Mouse (Mus musculus) limb, embryonic 11.5 days (tissue): ENCODE results near the gene Actr10. TPM values are rescaled to one million over a fixed set of nuclear protein-coding genes. Genes with fewer than 3 reads are reported as not detected.

ENCODE experiments used
- ATAC-seq: fragments of 200-750 bp; cut with Nextera tagmentation; 2 replicates; pipeline ENCODE4 v1.8.0; 2017; ENCODE audit warnings: low read depth; ENCODE audit not compliant: insufficient number of reproducible peaks, low FRiP score, low TSS enrichment
- DNase-seq: peaks from one replicate; pipeline ENCODE4 v3.0.0-alpha.2; 2015; ENCODE audit warnings: low spot score
- H3K27ac ChIP-seq: fragments of 300-500 bp; sonication (generic); replicated peaks from 2 replicates; pipeline ENCODE4 v1.5.1; 2014; ENCODE audit warnings: low read depth, mild to moderate bottlenecking, low read length
- H3K27me3 ChIP-seq: fragments of 300-500 bp; sonication (generic); 2 replicates; pipeline ENCODE4 v1.6.1; 2014; ENCODE audit warnings: mild to moderate bottlenecking, low read length, mixed read lengths; ENCODE audit not compliant: control insufficient read depth, insufficient read depth
- H3K36me3 ChIP-seq: fragments of 300-500 bp; sonication (generic); 2 replicates; pipeline ENCODE4 v1.6.1; 2014; ENCODE audit warnings: mild to moderate bottlenecking, low read length, moderate library complexity, mixed read lengths; ENCODE audit not compliant: control insufficient read depth, insufficient read depth
- H3K4me1 ChIP-seq: fragments of 300-500 bp; sonication (generic); 2 replicates; pipeline ENCODE4 v1.6.1; 2014; ENCODE audit warnings: low read length, mixed read lengths; ENCODE audit not compliant: control insufficient read depth, insufficient read depth
- H3K4me2 ChIP-seq: fragments of 300-500 bp; sonication (generic); 2 replicates; pipeline ENCODE4 v1.6.1; 2014; ENCODE audit warnings: low read depth, mild to moderate bottlenecking, moderate library complexity; ENCODE audit not compliant: severe bottlenecking
- H3K4me3 ChIP-seq: fragments of 300-500 bp; sonication (generic); 2 replicates; pipeline ENCODE4 v1.5.1; 2014; ENCODE audit warnings: low read depth, low read length
- H3K9ac ChIP-seq: fragments of 300-500 bp; sonication (generic); 2 replicates; pipeline ENCODE4 v1.6.1; 2014; ENCODE audit warnings: mild to moderate bottlenecking, low read length
- H3K9me3 ChIP-seq: fragments of 300-500 bp; sonication (generic); 2 replicates; pipeline ENCODE4 v1.6.1; 2016; ENCODE audit warnings: low read length; ENCODE audit not compliant: control insufficient read depth
- WGBS: fragments of 180-500 bp; shearing (Covaris S2); extraction: QIAGEN DNeasy Blood & Tissue Kit; methylation state at CpG from one replicate; pipeline ENCODE4 v1.1.7; 2014; 5-methylcytosine and 5-hydroxymethylcytosine counted together
- polyA plus RNA-seq: library from polyadenylated mRNA; unstranded; fragments of >200 nt; fragmentation: Nextera tagmentation; extraction: Ambion mirVana; gene quantifications from 2 replicates; pipeline ENCODE4 v1.2.1, GENCODE M21; 2014

Gene Actr10
- polyA plus RNA-seq, 1 experiment from 2014 or later: 287 TPM

DNA sequence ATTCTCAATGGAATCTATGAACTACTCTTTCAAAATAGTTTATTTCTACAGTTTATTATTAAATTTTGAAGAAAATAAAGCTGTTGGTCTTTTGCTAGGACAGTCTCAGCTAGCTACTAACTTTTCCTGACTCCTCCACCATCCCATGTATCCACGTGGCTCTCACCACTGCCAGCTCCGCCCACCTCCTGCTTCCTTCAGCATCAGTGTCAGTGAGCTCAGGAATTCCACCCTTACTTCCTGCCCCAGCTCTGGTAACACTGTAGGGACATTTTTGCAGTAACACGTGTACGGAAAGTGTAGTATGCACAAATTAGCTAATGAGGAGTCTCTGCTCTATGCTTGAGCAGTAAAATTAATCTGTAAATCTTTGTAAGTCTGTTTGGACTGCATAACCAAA is 72.1 kb downstream of the Actr10 start:
- no peak overlapping the region for H3K4me2 ChIP-seq
- H3K36me3 ChIP-seq: peaks cover 38% of the 10 kb centered on the region
- 71% methylated on average over 4 of the region's 4 CpGs for WGBS
- no peaks in the 10 kb centered on the region for H3K27me3 ChIP-seq
- no peak for ATAC-seq
- H3K4me1 ChIP-seq: peaks cover 2% of the 10 kb centered on the region; the same call in 1 of the 2 replicates
- H3K27ac ChIP-seq: no peak overlapping the region
- no peak for DNase-seq
- H3K9ac ChIP-seq: no peak overlapping the region
- no peaks in the 10 kb centered on the region for H3K9me3 ChIP-seq
- H3K4me3 ChIP-seq: no peak overlapping the region

Other genes with a start within 250 kb of the Actr10 start
- gene Frmd6, start 112.3 kb upstream of the Actr10 start, polyA plus RNA-seq: 58.5 and 62.1 TPM in 2 replicates
- gene Psma3, start 36.8 kb downstream of the Actr10 start, polyA plus RNA-seq: 628 and 652 TPM in 2 replicates
- gene Arid4a, start 78.1 kb downstream of the Actr10 start, polyA plus RNA-seq: 37.4 and 39.4 TPM in 2 replicates
- gene Tomm20l, start 173.6 kb downstream of the Actr10 start, polyA plus RNA-seq: 0.29 TPM in 1 of 2 replicates, not detected in the other
- 72.7 and 75.1 TPM in 2 replicates for gene Timm9, start 198.8 kb downstream of the Actr10 start, polyA plus RNA-seq
- 23.5 and 23.6 TPM in 2 replicates for gene 2700049A03Rik, start 199.0 kb downstream of the Actr10 start, polyA plus RNA-seq